Mouse (Mus musculus) olfactory bulb, adult 2 months (tissue): ENCODE results near the gene Fos.

ENCODE experiments used
- CTCF ChIP-seq: fragments of 200-500 bp; IDR thresholded peaks from 2 replicates; pipeline ENCODE4 v1.5.1; 2012; ENCODE audit warnings: low read depth, mild to moderate bottlenecking, low read length, moderate library complexity; ENCODE audit not compliant: insufficient read depth
- POLR2A ChIP-seq: fragments of 200-500 bp; IDR thresholded peaks from 2 replicates; pipeline ENCODE4 v1.6.1; 2012; ENCODE audit warnings: mild to moderate bottlenecking, low read depth, low read length, moderate library complexity; ENCODE audit not compliant: insufficient read depth

GRCm38 (mm10) chr12:85514958-85515357, 41.3 kb downstream of the Fos start:
- no peak for TF ChIP-seq CTCF
- TF ChIP-seq POLR2A: no peak
